Mouse (Mus musculus): ENCODE measurements around the gene Upk3b.

Upk3b gene

GRCm38 (mm10) chr5:136027612-136028311 is 10.5 kb upstream of the Upk3b start:
- CTCF ChIA-PET, result interaction anchor here (0.6 to 0.7 kb wide), 2 partner anchors 34 to 38 kb away, joined by 3 to 5 read pairs; partner anchors contain the start of gene Dtx2

- CTCF ChIA-PET, result interaction anchor here (0.7 kb wide), 1 partner anchor 48 kb away, joined by 3 read pairs; no protein-coding TSS in a partner anchor
Observed at GRCm38 (mm10) chr5:136034868-136035267, 3.4 kb upstream of the Upk3b start.

GRCm38 (mm10) chr5:136035285-136035684 is 3.0 kb upstream of the Upk3b start:
- CTCF ChIA-PET, result no interaction called here

- CTCF ChIA-PET, result no interaction called here
Observed at GRCm38 (mm10) chr5:136036667-136037066, 1.6 kb upstream of the Upk3b start.

- CTCF ChIA-PET, result no interaction called here
Observed at GRCm38 (mm10) chr5:136040210-136040609, 1.9 kb downstream of the Upk3b start.

GRCm38 (mm10) chr5:136041260-136041659 is 3.0 kb downstream of the Upk3b start:
- CTCF ChIA-PET, result interaction anchor here (0.5 to 0.8 kb wide), 2 partner anchors 38 to 80 kb away, joined by 4 read pairs; no protein-coding TSS in a partner anchor

GRCm38 (mm10) chr5:136041666-136042065 is 3.4 kb downstream of the Upk3b start:
- CTCF ChIA-PET, result interaction anchor here (0.5 to 0.8 kb wide), 2 partner anchors 37 to 79 kb away, joined by 4 read pairs; no protein-coding TSS in a partner anchor

- CTCF ChIA-PET, result no interaction called here
Observed at GRCm38 (mm10) chr5:136044865-136045264, 6.6 kb downstream of the Upk3b start.

- CTCF ChIA-PET, result no interaction called here
Observed at GRCm38 (mm10) chr5:136045408-136045807, 7.1 kb downstream of the Upk3b start.

- CTCF ChIA-PET, result interaction anchor here (0.6 to 1.0 kb wide), 2 partner anchors 23 to 32 kb away, joined by 3 to 4 read pairs; no protein-coding TSS in a partner anchor
Observed at GRCm38 (mm10) chr5:136045987-136046386, 7.7 kb downstream of the Upk3b start.

- CTCF ChIA-PET, result interaction anchor here (0.8 kb wide), 2 partner anchors 55 to 148 kb away, joined by 3 to 5 read pairs; no protein-coding TSS in a partner anchor
Observed at GRCm38 (mm10) chr5:136048541-136048940, 10.2 kb downstream of the Upk3b start.

- CTCF ChIA-PET, result no interaction called here
Observed at GRCm38 (mm10) chr5:136049926-136050325, 11.6 kb downstream of the Upk3b start.

GRCm38 (mm10) chr5:136051231-136052085 is 13.2 kb downstream of the Upk3b start:
- CTCF ChIA-PET, result interaction anchor here (0.7 to 1.2 kb wide), 2 partner anchors 56 to 146 kb away, joined by 3 read pairs; no protein-coding TSS in a partner anchor

GRCm38 (mm10) chr5:136052861-136053655 is 14.8 kb downstream of the Upk3b start:
- CTCF ChIA-PET, result interaction anchor here (1.2 kb wide), 1 partner anchor 57 kb away, joined by 3 read pairs; no protein-coding TSS in a partner anchor

- CTCF ChIA-PET, result no interaction called here
Observed at GRCm38 (mm10) chr5:136054301-136055077, 16.2 kb downstream of the Upk3b start, which contains the start of gene Upk3bl. Upk3bl (plus strand) TSS chr5:136054492.

- CTCF ChIA-PET, result no interaction called here
Observed at GRCm38 (mm10) chr5:136056062-136056461, 17.8 kb downstream of the Upk3b start.

GRCm38 (mm10) chr5:136057085-136057484 is 18.8 kb downstream of the Upk3b start:
- CTCF ChIA-PET, result no interaction called here

GRCm38 (mm10) chr5:136061567-136061966 is 23.3 kb downstream of the Upk3b start:
- CTCF ChIA-PET, result interaction anchor here (0.7 to 1.3 kb wide), 4 partner anchors 79 to 547 kb away, joined by 3 to 9 read pairs (median 4); no protein-coding TSS in a partner anchor

- CTCF ChIA-PET, result interaction anchor here (0.7 kb wide), 2 partner anchors 16 to 94 kb away, joined by 5 read pairs; no protein-coding TSS in a partner anchor
Observed at GRCm38 (mm10) chr5:136063920-136064319, 25.6 kb downstream of the Upk3b start.

Data from spleen, embryonic (tissue).